Mouse (Mus musculus) neural tube, embryonic 11.5 days (tissue): Measurements from ENCODE around the gene Gpd1. TPM values are rescaled to one million over a fixed set of nuclear protein-coding genes. Genes with fewer than 3 reads are reported as not detected.

ENCODE experiments used
- ATAC-seq: fragments of 200-750 bp; cut with Nextera tagmentation; 2 replicates; pipeline ENCODE4 v1.8.0; 2017; ENCODE audit warnings: moderate number of reproducible peaks, mild to moderate bottlenecking, moderate TSS enrichment, moderate library complexity; ENCODE audit not compliant: insufficient read depth, low FRiP score, low TSS enrichment
- DNase-seq: peaks from one replicate; pipeline ENCODE4 v3.0.0-alpha.2; 2015; ENCODE audit warnings: low spot score
- H3K27ac ChIP-seq: fragments of 300-500 bp; sonication (generic); 2 replicates; pipeline ENCODE4 v1.5.1; 2014; ENCODE audit warnings: low read depth, mild to moderate bottlenecking, low read length
- H3K27me3 ChIP-seq: fragments of 300-500 bp; sonication (generic); 2 replicates; pipeline ENCODE4 v1.6.1; 2014; ENCODE audit warnings: mild to moderate bottlenecking, low read length, mixed read lengths; ENCODE audit not compliant: control insufficient read depth, insufficient read depth
- H3K36me3 ChIP-seq: fragments of 300-500 bp; sonication (generic); 2 replicates; pipeline ENCODE4 v1.6.1; 2014; ENCODE audit warnings: mild to moderate bottlenecking, low read length, moderate library complexity, mixed read lengths; ENCODE audit not compliant: control insufficient read depth, insufficient read depth
- H3K4me1 ChIP-seq: fragments of 300-500 bp; sonication (generic); 2 replicates; pipeline ENCODE4 v1.6.1; 2014; ENCODE audit warnings: low read length, mixed read lengths; ENCODE audit not compliant: control insufficient read depth, insufficient read depth
- H3K4me2 ChIP-seq: fragments of 300-500 bp; sonication (generic); 2 replicates; pipeline ENCODE4 v1.6.1; 2014; ENCODE audit warnings: low read depth, mild to moderate bottlenecking, moderate library complexity
- H3K4me3 ChIP-seq: fragments of 300-500 bp; sonication (generic); 2 replicates; pipeline ENCODE4 v1.5.1; 2014; ENCODE audit warnings: low read depth, low read length
- H3K9ac ChIP-seq: fragments of 300-500 bp; sonication (generic); 2 replicates; pipeline ENCODE4 v1.6.1; 2014; ENCODE audit warnings: mild to moderate bottlenecking, low read length
- H3K9me3 ChIP-seq: fragments of 300-500 bp; sonication (generic); 2 replicates; pipeline ENCODE4 v1.6.1; 2016; ENCODE audit warnings: low read length; ENCODE audit not compliant: control insufficient read depth
- WGBS: fragments of 180-500 bp; shearing (Covaris S2); extraction: QIAGEN DNeasy Blood & Tissue Kit; methylation state at CpG from one replicate; pipeline ENCODE4 v1.1.7; 2014; 5-methylcytosine and 5-hydroxymethylcytosine counted together
- polyA plus RNA-seq: library from polyadenylated mRNA; unstranded; fragments of >200 nt; fragmentation: Nextera tagmentation; extraction: Ambion mirVana; gene quantifications from 2 replicates; pipeline ENCODE4 v1.2.1, GENCODE M21; 2014

Gene Gpd1
- polyA plus RNA-seq: 0.32 and 0.33 TPM in 2 replicates

- Histone ChIP-seq H3K9me3 (no peaks in the 10 kb centered on the region), H3K27ac (no peak within 1 kb of the TSS), H3K9ac (no peak within 1 kb of the TSS), H3K4me1 (peaks cover 5% of the 10 kb centered on the region; the same call in 1 of the 2 replicates), H3K4me3 (no peak within 1 kb of the TSS), H3K36me3 (peaks cover 10% of the 10 kb centered on the region), H3K4me2 (no peak within 1 kb of the TSS), H3K27me3 (no peaks in the 10 kb centered on the region)
- 77% methylated on average over 26 of the region's 26 CpGs for WGBS
- ATAC-seq (no peak), DNase-seq (no peak)
Measured at GRCm38 (mm10) chr15:99717386-99718334, at the start of gene Gpd1. Gene Gpd1, plus strand, starts transcription at chr15:99717515.

- no peak overlapping the region for H3K27ac ChIP-seq
- H3K36me3 ChIP-seq: no peaks in the 10 kb centered on the region
- peaks cover 25% of the 10 kb centered on the region for H3K27me3 ChIP-seq
- no peak overlapping the region for H3K4me2 ChIP-seq
- DNase-seq: no peak
- ATAC-seq: no peak
- no peak overlapping the region for H3K4me3 ChIP-seq
- H3K4me1 ChIP-seq: peaks cover 5% of the 10 kb centered on the region; the same call in 1 of the 2 replicates
- no peak overlapping the region for H3K9ac ChIP-seq
- no peaks in the 10 kb centered on the region for H3K9me3 ChIP-seq
- 94% methylated on average over 2 of the region's 2 CpGs for WGBS
Measured at GRCm38 (mm10) chr15:99667544-99667943, 49.8 kb upstream of the Gpd1 start.

- DNase-seq: peak; percentile 84
- 4% methylated on average over 12 of the region's 12 CpGs for WGBS
- H3K4me3 ChIP-seq: no peak overlapping the region
- H3K4me2 ChIP-seq: no peak overlapping the region
- H3K9ac ChIP-seq: no peak overlapping the region
- no peak overlapping the region for H3K27ac ChIP-seq
- no peaks in the 10 kb centered on the region for H3K36me3 ChIP-seq
- H3K27me3 ChIP-seq: peaks cover 25% of the 10 kb centered on the region
- peaks cover 5% of the 10 kb centered on the region; the same call in 1 of the 2 replicates for H3K4me1 ChIP-seq
- H3K9me3 ChIP-seq: no peaks in the 10 kb centered on the region
- ATAC-seq: no peak
Measured at GRCm38 (mm10) chr15:99668881-99669280, 48.4 kb upstream of the Gpd1 start.

- no peak for ATAC-seq
Measured at GRCm38 (mm10) chr15:99669392-99669791, 47.9 kb upstream of the Gpd1 start.

GRCm38 (mm10) chr15:99670154-99670821 is 47.0 kb upstream of the Gpd1 start, which contains the start of gene Asic1:
Gene Asic1, plus strand, starts transcription at chr15:99670368.
- H3K36me3 ChIP-seq: no peaks in the 10 kb centered on the region
- H3K27ac ChIP-seq: peak within 1 kb of the TSS; percentile 62
- H3K9ac ChIP-seq: peak within 1 kb of the TSS; percentile 81
- under 1% methylated on average over 54 of the region's 74 CpGs for WGBS
- H3K4me2 ChIP-seq: peak within 1 kb of the TSS; percentile 95
- peak within 1 kb of the TSS; percentile 72 for H3K4me3 ChIP-seq
- H3K4me1 ChIP-seq: peaks cover 1% of the 10 kb centered on the region; the same call in 1 of the 2 replicates
- DNase-seq (peak; percentile 75), ATAC-seq (peak; percentile 62)
- H3K27me3 ChIP-seq: peaks cover 25% of the 10 kb centered on the region
- H3K9me3 ChIP-seq: no peaks in the 10 kb centered on the region

More at GRCm38 (mm10) chr15:99669392-99669791, 47.9 kb upstream of the Gpd1 start:
- H3K9me3 ChIP-seq: no peaks in the 10 kb centered on the region
- 0% methylated on average over 1 of the region's 1 CpGs for WGBS
- H3K27me3 ChIP-seq: peaks cover 25% of the 10 kb centered on the region
- no peaks in the 10 kb centered on the region for H3K36me3 ChIP-seq
- no peak overlapping the region for H3K27ac ChIP-seq
- H3K4me3 ChIP-seq: no peak overlapping the region
- no peak for DNase-seq
- no peak overlapping the region for H3K9ac ChIP-seq
- no peak overlapping the region for H3K4me2 ChIP-seq
- H3K4me1 ChIP-seq: peaks cover 2% of the 10 kb centered on the region; the same call in 1 of the 2 replicates

GRCm38 (mm10) chr15:99670964-99671670 is 46.2 kb upstream of the Gpd1 start:
- WGBS: 9% methylated on average over 13 of the region's 17 CpGs
- ATAC-seq: peak; percentile 25; the same call in 1 of the 2 replicates

GRCm38 (mm10) chr15:99671783-99672182 is 45.5 kb upstream of the Gpd1 start:
- Histone ChIP-seq H3K36me3 (no peaks in the 10 kb centered on the region), H3K9me3 (no peaks in the 10 kb centered on the region), H3K4me2 (peak overlapping the region; percentile 95), H3K4me1 (no peaks in the 10 kb centered on the region), H3K27me3 (peaks cover 18% of the 10 kb centered on the region), H3K27ac (no peak overlapping the region), H3K4me3 (peak overlapping the region; percentile 72; the same call in 1 of the 2 replicates), H3K9ac (no peak overlapping the region; the same call in 1 of the 2 replicates)
- no peak for ATAC-seq
- no peak for DNase-seq
- 80% methylated on average over 14 of the region's 14 CpGs for WGBS

More at GRCm38 (mm10) chr15:99670964-99671670, 46.2 kb upstream of the Gpd1 start:
- peak overlapping the region; percentile 81 for H3K9ac ChIP-seq
- H3K27me3 ChIP-seq: peaks cover 21% of the 10 kb centered on the region
- H3K4me2 ChIP-seq: peak overlapping the region; percentile 95
- peak overlapping the region; percentile 72 for H3K4me3 ChIP-seq
- H3K36me3 ChIP-seq: no peaks in the 10 kb centered on the region
- H3K4me1 ChIP-seq: no peaks in the 10 kb centered on the region; the same call in 1 of the 2 replicates
- peak overlapping the region; percentile 62 for H3K27ac ChIP-seq
- DNase-seq: no peak
- no peaks in the 10 kb centered on the region for H3K9me3 ChIP-seq

- peaks cover 14% of the 10 kb centered on the region for H3K27me3 ChIP-seq
- H3K4me2 ChIP-seq: no peak overlapping the region
- no peak overlapping the region for H3K4me3 ChIP-seq
- no peak overlapping the region for H3K9ac ChIP-seq
- H3K36me3 ChIP-seq: no peaks in the 10 kb centered on the region
- no peaks in the 10 kb centered on the region for H3K9me3 ChIP-seq
- peaks cover 3% of the 10 kb centered on the region; the same call in 1 of the 2 replicates for H3K4me1 ChIP-seq
- no peak overlapping the region for H3K27ac ChIP-seq
- ATAC-seq: no peak
- no peak for DNase-seq
- WGBS: 76% methylated on average over 3 of the region's 3 CpGs
Measured at GRCm38 (mm10) chr15:99674866-99675265, 42.4 kb upstream of the Gpd1 start.
